Mouse (Mus musculus): ENCODE measurements around the gene Ehmt2. TPM values are rescaled to one million over a fixed set of nuclear protein-coding genes. Genes with fewer than 3 reads are reported as not detected.

Ehmt2 gene
- polyA plus RNA-seq, 1 experiment, result 242 TPM

DNA sequence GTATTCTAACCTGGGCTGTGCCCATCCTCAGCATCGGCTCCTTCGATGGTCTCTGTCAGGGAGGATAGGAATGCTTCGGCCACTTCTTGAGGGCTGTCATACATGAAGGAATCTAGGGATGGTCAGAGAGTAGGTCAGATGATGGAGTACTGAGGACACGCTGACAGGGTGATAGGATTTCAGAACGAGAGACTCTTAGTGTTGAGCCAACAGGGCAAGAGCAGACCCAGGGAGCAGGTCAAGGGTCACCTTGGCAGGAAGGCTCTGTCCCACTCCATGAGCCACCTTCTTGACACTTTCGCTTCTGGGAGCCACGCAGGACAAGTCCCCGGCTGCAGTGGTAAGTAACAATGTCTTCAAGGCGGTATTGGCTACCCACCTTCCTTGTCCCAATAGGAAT lies 37.8 kb upstream of the Ehmt2 start:
- WGBS, result 68% methylated on average over 9 of the region's 9 CpGs
- Histone ChIP-seq H3K4me1 (ENCODE audit: control insufficient read depth, insufficient read depth, insufficient read length, low read length) (peaks cover 29% of the 10 kb centered on the region; the same call in 1 of the 2 replicates), H3K4me3 (ENCODE audit: low read depth, low read length) (peak overlapping the region; percentile 62), H3K36me3 (ENCODE audit: control insufficient read depth, insufficient read depth, low read length) (peaks cover 34% of the 10 kb centered on the region), H3K27me3 (ENCODE audit: control insufficient read depth, insufficient read depth, low read length) (no peaks in the 10 kb centered on the region), H3K27ac (ENCODE audit: insufficient read depth, low read depth, low read length) (no peak overlapping the region)
- no peak for TF ChIP-seq POLR2A (IDR thresholded peaks at IDR 0.05; ENCODE audit: low read depth, low read length)
- TF ChIP-seq CTCF (IDR thresholded peaks at IDR 0.05; ENCODE audit: extremely low read depth, insufficient read length, insufficient replicate concordance, low read depth, low read length), result no peak

DNA sequence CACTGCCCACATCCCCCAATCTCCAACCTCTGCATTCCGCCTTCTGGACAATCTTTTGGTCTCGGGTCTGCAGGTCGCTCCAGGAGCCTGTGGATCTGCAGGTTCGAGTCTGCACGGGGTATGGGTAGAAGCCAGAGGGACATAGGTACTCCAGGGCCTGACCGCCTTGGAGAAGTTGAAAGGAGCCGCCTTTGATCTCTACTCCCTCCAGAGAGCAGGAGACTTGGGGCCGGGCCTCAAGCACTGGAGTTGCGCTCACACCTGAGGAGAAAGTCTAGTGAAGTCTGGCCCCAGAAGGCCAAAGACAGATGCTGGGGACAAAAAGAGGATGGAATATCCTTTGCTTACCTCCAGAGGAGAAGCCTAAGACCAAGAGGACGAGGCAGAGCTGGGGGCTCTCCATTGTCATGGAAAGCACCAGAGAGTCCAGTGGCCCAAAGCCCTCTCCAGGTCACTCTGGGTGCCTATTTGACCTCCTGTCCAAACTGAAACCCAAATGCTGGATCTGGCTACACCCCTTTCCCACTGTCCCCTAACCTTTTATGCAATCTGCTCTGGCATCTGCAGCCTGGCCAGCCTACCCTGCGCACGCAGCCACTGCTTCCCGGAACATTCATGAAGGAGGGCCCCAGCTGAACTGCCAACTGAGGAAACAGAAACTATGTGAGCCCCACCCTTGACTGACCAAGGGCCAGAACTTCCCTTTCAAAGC lies 36.4 kb upstream of the Ehmt2 start:
- H3K27me3 ChIP-seq (ENCODE audit: control insufficient read depth, insufficient read depth, low read length), result no peaks in the 10 kb centered on the region
- H3K27ac ChIP-seq (ENCODE audit: insufficient read depth, low read depth, low read length), result peak overlapping the region; percentile 97
- H3K36me3 ChIP-seq (ENCODE audit: control insufficient read depth, insufficient read depth, low read length), result peaks cover 27% of the 10 kb centered on the region
- H3K4me1 ChIP-seq (ENCODE audit: control insufficient read depth, insufficient read depth, insufficient read length, low read length), result peaks cover 29% of the 10 kb centered on the region; the same call in 1 of the 2 replicates
- H3K4me3 ChIP-seq (ENCODE audit: low read depth, low read length), result peak overlapping the region; percentile 62
- TF ChIP-seq POLR2A (IDR thresholded peaks at IDR 0.05; ENCODE audit: low read depth, low read length) (no peak), CTCF (IDR thresholded peaks at IDR 0.05; ENCODE audit: extremely low read depth, insufficient read length, insufficient replicate concordance, low read depth, low read length) (no peak)
- WGBS, result 31% methylated on average over 13 of the region's 13 CpGs

DNA sequence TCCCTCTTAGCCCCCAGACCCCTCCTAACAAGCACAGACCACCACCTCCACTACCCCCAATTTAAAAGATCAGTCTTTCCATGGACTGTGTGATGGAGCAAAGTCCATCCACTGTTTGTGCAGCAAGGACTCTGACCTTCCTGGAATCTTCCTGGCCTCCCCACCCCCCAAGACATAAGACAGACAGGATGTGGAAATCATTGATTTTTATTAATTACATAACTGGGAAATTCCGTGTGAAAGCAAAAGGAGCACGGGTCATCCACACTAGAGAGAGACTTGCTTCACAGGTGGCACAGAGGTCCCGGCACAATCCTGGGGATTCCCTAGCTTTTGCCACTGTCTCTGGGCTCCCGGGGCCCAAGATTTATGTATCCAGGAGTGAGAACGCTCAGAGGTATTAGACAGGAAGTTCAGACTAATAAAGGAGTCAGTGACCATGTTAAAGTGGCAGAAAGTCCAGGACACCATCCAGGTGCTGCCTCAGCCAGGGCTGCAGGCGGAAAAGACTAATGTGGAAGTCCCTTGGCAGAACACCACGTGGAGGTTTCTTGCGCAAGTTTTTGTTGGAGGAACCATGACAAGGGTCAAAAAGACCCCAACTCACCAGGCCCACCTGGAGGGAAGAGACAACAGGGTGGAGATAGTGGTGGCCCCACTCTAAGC lies 35.7 kb upstream of the Ehmt2 start, which contains the start of gene Cfb:
Gene Cfb (minus strand): TSS at position 103 of the 666 bp plus-strand sequence.
- Histone ChIP-seq H3K27ac (ENCODE audit: insufficient read depth, low read depth, low read length) (peak within 1 kb of the TSS; percentile 97), H3K4me1 (ENCODE audit: control insufficient read depth, insufficient read depth, insufficient read length, low read length) (peaks cover 29% of the 10 kb centered on the region; the same call in 1 of the 2 replicates), H3K27me3 (ENCODE audit: control insufficient read depth, insufficient read depth, low read length) (no peaks in the 10 kb centered on the region), H3K4me3 (ENCODE audit: low read depth, low read length) (peak within 1 kb of the TSS; percentile 62), H3K36me3 (ENCODE audit: control insufficient read depth, insufficient read depth, low read length) (peaks cover 21% of the 10 kb centered on the region)
- 15% methylated on average over 8 of the region's 8 CpGs for WGBS
- TF ChIP-seq CTCF (IDR thresholded peaks at IDR 0.05; ENCODE audit: extremely low read depth, insufficient read length, insufficient replicate concordance, low read depth, low read length), result 0 out of 2 replicates have a peak, but pooled peaks have one; percentile 8
- no peak for TF ChIP-seq POLR2A (IDR thresholded peaks at IDR 0.05; ENCODE audit: low read depth, low read length)

DNA sequence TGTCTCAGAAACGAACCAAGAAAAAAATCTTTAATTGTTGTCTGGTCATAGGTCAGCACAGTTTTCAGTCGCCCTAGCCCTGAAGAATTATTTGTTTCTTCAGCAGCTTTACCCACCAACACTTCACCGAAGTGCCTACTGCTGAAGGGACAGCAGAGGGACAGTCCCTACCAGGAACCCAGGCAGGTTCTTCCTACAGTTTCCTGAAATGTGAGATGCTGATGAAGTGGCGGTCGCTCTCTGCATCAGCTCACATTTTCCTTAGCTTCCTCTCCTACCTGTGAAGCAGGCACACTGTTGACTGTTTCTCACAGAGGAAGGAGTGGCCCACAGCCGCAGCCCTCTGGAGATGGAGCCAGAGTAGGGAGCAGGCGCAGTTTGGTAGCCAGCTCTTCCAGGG lies 32.3 kb upstream of the Ehmt2 start:
- H3K36me3 ChIP-seq (ENCODE audit: control insufficient read depth, insufficient read depth, low read length), result no peaks in the 10 kb centered on the region
- no peaks in the 10 kb centered on the region for H3K27me3 ChIP-seq (ENCODE audit: control insufficient read depth, insufficient read depth, low read length)
- no peak overlapping the region for H3K4me3 ChIP-seq (ENCODE audit: low read depth, low read length)
- 57% methylated on average over 7 of the region's 7 CpGs for WGBS
- TF ChIP-seq CTCF (IDR thresholded peaks at IDR 0.05; ENCODE audit: extremely low read depth, insufficient read length, insufficient replicate concordance, low read depth, low read length), result no peak
- TF ChIP-seq POLR2A (IDR thresholded peaks at IDR 0.05; ENCODE audit: low read depth, low read length), result no peak
- H3K4me1 ChIP-seq (ENCODE audit: control insufficient read depth, insufficient read depth, insufficient read length, low read length), result peaks cover 20% of the 10 kb centered on the region; the same call in 1 of the 2 replicates
- no peak overlapping the region for H3K27ac ChIP-seq (ENCODE audit: insufficient read depth, low read depth, low read length)

DNA sequence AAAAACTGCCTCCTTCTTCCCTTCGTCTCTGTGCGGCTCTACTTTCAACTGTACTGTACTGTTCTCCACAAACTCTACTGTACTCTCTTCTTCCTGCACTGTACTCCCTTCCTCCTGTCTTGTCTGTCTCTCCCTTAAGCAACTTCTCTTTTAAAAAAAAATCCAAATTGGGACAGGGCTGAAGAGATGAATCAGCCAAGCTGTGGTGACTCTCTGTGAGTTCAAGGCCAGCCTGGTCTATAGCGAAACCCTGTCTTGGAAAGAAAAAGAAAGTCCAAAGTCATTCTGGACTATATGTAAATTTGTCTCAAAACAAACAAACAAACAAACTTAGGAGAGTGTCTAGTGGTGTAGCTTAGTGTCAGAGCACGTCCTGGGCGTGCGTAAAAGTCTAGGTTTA lies 23.9 kb upstream of the Ehmt2 start:
- Histone ChIP-seq H3K36me3 (ENCODE audit: control insufficient read depth, insufficient read depth, low read length) (no peaks in the 10 kb centered on the region), H3K27me3 (ENCODE audit: control insufficient read depth, insufficient read depth, low read length) (no peaks in the 10 kb centered on the region), H3K4me3 (ENCODE audit: low read depth, low read length) (no peak overlapping the region), H3K27ac (ENCODE audit: insufficient read depth, low read depth, low read length) (no peak overlapping the region), H3K4me1 (ENCODE audit: control insufficient read depth, insufficient read depth, insufficient read length, low read length) (0 out of 2 replicates have a peak, but pooled peaks cover 2% of the 10 kb centered on the region)
- WGBS, result 85% methylated on average over 6 of the region's 6 CpGs
- TF ChIP-seq POLR2A (IDR thresholded peaks at IDR 0.05; ENCODE audit: low read depth, low read length), result no peak
- no peak for TF ChIP-seq CTCF (IDR thresholded peaks at IDR 0.05; ENCODE audit: extremely low read depth, insufficient read length, insufficient replicate concordance, low read depth, low read length)

DNA sequence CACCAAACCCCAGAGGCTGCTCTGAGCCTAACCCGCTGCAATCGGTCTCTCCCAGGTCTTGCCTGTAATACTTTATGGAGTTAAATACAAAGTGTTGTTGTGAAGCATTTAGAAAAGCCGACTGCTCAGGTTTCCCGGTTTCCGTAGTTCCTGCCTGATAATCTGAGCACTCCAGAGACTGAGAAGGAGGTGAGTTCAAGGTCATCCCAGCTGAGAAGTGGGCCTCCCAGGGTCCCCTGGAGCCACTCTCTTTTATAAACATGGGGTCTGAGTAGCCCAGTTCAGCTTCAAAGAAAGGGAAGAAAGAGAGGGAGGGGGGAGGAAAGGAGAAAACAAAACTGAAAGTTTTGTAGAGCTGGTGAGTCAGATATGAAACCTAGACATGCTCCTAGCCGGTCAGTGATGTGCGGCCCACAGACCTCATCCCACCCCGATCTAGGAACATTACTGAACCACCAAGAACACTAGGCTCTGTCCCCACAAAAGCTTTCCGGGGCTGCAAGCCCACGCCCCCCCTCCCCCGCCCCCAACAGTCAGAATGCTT lies 18.9 kb upstream of the Ehmt2 start, which contains the start of gene Zbtb12:
Gene Zbtb12 (plus strand): TSS at position 148 of the 544 bp plus-strand sequence.
- H3K4me3 ChIP-seq (ENCODE audit: low read depth, low read length), result peak within 1 kb of the TSS; percentile 39; the same call in 1 of the 2 replicates
- peaks cover 10% of the 10 kb centered on the region for H3K4me1 ChIP-seq (ENCODE audit: control insufficient read depth, insufficient read depth, insufficient read length, low read length)
- no peaks in the 10 kb centered on the region for H3K27me3 ChIP-seq (ENCODE audit: control insufficient read depth, insufficient read depth, low read length)
- TF ChIP-seq POLR2A (IDR thresholded peaks at IDR 0.05; ENCODE audit: low read depth, low read length) (no peak), CTCF (IDR thresholded peaks at IDR 0.05; ENCODE audit: extremely low read depth, insufficient read length, insufficient replicate concordance, low read depth, low read length) (no peak)
- 34% methylated on average over 11 of the region's 11 CpGs for WGBS
- peak within 1 kb of the TSS; percentile 27 for H3K27ac ChIP-seq (ENCODE audit: insufficient read depth, low read depth, low read length)
- no peaks in the 10 kb centered on the region for H3K36me3 ChIP-seq (ENCODE audit: control insufficient read depth, insufficient read depth, low read length)

DNA sequence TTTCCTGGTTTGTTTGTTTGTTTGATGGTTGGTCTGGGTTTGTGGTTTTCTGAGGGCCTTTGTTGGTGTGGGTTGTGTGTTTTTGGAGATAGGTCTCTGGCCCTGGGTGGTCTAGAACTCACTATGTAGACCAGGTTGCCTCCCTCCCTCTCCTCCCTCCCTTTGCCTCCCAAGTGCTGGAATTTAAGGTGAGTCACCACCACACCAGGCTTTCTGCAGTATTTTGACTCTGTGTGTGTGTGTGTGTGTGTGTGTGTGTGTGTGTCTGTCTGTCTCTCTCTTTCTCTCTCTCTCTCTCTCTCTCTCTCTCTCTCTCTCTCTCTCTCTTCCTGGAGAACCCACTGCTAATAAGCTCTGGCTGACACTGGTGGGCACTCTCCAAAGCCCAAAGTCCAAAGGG lies 17.1 kb upstream of the Ehmt2 start:
- TF ChIP-seq CTCF (IDR thresholded peaks at IDR 0.05; ENCODE audit: extremely low read depth, insufficient read length, insufficient replicate concordance, low read depth, low read length) (no peak), POLR2A (IDR thresholded peaks at IDR 0.05; ENCODE audit: low read depth, low read length) (no peak)
- H3K27ac ChIP-seq (ENCODE audit: insufficient read depth, low read depth, low read length), result no peak overlapping the region
- no peaks in the 10 kb centered on the region for H3K27me3 ChIP-seq (ENCODE audit: control insufficient read depth, insufficient read depth, low read length)
- H3K36me3 ChIP-seq (ENCODE audit: control insufficient read depth, insufficient read depth, low read length), result no peaks in the 10 kb centered on the region
- H3K4me3 ChIP-seq (ENCODE audit: low read depth, low read length), result peak overlapping the region; percentile 50
- peaks cover 10% of the 10 kb centered on the region for H3K4me1 ChIP-seq (ENCODE audit: control insufficient read depth, insufficient read depth, insufficient read length, low read length)
